Mouse (Mus musculus): Measurements from ENCODE around the gene Adm2. TPM values are rescaled to one million over a fixed set of nuclear protein-coding genes. Genes with fewer than 3 reads are reported as not detected.

The Adm2 gene
- total and polyA plus RNA-seq, 2 experiments from 2014 or later, result not detected

DNA sequence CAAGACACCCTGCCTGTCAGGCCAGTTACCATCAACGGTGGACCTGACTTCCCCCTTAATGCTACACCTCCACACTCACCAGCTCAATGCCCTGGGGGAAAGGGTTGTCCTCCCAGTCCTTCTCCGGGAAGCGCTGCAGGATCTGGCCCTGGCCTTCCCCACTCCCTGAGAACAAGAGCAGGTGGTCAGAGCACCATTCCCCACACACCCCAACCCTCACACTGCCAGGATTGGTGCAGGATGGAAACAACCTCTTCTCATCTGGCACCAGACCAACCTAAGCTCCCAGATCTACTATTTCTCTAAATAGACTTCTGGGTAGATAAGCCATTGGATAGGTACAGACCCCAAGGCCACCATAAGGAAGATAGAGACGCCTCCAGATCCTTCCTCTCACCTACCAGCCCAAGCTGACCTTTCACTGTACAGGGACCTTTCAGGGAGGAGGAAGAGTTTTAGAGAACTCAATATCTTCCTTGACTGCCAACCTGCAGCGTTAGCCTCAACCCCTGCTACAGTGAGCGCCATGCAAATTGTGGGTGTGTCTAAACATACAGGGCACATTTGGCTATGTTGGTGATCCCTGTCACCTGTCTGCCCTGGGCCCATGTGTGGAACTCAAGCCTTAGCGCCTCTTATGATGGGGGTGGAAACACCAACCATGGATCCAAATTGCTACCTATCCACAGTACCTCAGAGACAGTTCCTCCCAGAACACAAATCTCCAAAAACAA lies 13.9 kb upstream of the Adm2 start:
- Histone ChIP-seq H3K9me3 (ENCODE audit: low read length) (no peaks in the 10 kb centered on the region), H3K4me2 (ENCODE audit: low read depth) (no peak overlapping the region), H3K27me3 (ENCODE audit: insufficient read depth, low read length) (no peaks in the 10 kb centered on the region), H3K4me3 (ENCODE audit: low read depth, low read length) (no peak overlapping the region), H3K9ac (no peak overlapping the region), H3K4me1 (ENCODE audit: insufficient read depth) (peaks cover 3% of the 10 kb centered on the region), H3K36me3 (ENCODE audit: insufficient read depth) (peaks cover 37% of the 10 kb centered on the region), H3K27ac (ENCODE audit: low read depth, low read length) (no peak overlapping the region)
- TF ChIP-seq CTCF (IDR thresholded peaks at IDR 0.05; ENCODE audit: low read depth), result no peak
- DNase-seq (no peak), ATAC-seq (no peak)
- 96% methylated on average over 7 of the region's 7 CpGs for WGBS

DNA sequence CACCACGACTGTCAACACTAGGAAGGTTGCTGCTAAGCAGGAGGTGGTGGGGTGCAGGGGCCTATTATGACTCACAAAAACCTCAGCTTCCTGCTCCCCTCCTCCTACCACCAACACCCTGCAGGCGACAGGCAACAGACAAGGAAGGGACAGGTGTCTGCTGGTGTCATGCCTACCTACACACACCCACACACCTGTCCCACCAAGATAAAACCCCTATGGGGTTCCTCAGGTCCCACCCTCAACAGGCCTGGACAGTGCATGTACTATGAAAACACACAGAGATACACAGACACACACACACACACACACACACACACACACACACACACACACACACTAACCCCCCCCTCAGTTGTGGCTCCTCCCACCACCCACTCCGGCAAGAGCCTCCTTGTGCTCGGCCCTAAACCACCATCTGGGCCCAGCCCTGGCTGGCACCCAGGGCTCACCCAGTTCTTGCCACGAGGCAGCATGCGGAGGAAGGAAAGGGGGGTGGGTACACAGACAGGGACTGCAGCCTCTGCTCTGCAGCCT lies 12.5 kb upstream of the Adm2 start:
- peak; percentile 36 for DNase-seq
- Histone ChIP-seq H3K27me3 (ENCODE audit: insufficient read depth, low read length) (no peaks in the 10 kb centered on the region), H3K9me3 (ENCODE audit: low read length) (no peaks in the 10 kb centered on the region), H3K27ac (ENCODE audit: low read depth, low read length) (no peak overlapping the region), H3K4me1 (ENCODE audit: insufficient read depth) (peaks cover 11% of the 10 kb centered on the region), H3K9ac (no peak overlapping the region), H3K36me3 (ENCODE audit: insufficient read depth) (peaks cover 22% of the 10 kb centered on the region), H3K4me3 (ENCODE audit: low read depth, low read length) (no peak overlapping the region), H3K4me2 (ENCODE audit: low read depth) (no peak overlapping the region)
- no peak for TF ChIP-seq CTCF (IDR thresholded peaks at IDR 0.05; ENCODE audit: low read depth)
- WGBS, result 40% methylated on average over 6 of the region's 6 CpGs
- peak; percentile 2; the same call in 1 of the 2 replicates for ATAC-seq

GRCm38 (mm10) chr15:89313359-89313758 lies 9.2 kb upstream of the Adm2 start:
- Histone ChIP-seq H3K4me2 (ENCODE audit: low read depth) (peak overlapping the region; percentile 68), H3K4me3 (ENCODE audit: low read depth, low read length) (no peak overlapping the region; the same call in 1 of the 2 replicates), H3K27ac (ENCODE audit: low read depth, low read length) (no peak overlapping the region), H3K27me3 (ENCODE audit: insufficient read depth, low read length) (no peaks in the 10 kb centered on the region), H3K9ac (0 out of 2 replicates have a peak overlapping the region, but pooled peaks have one; percentile 10), H3K4me1 (ENCODE audit: insufficient read depth) (peaks cover 11% of the 10 kb centered on the region), H3K36me3 (ENCODE audit: insufficient read depth) (no peaks in the 10 kb centered on the region), H3K9me3 (ENCODE audit: low read length) (no peaks in the 10 kb centered on the region)
- TF ChIP-seq CTCF (IDR thresholded peaks at IDR 0.05; ENCODE audit: low read depth), result no peak
- WGBS, result 76% methylated on average over 4 of the region's 4 CpGs
- DNase-seq (no peak), ATAC-seq (no peak)

DNA sequence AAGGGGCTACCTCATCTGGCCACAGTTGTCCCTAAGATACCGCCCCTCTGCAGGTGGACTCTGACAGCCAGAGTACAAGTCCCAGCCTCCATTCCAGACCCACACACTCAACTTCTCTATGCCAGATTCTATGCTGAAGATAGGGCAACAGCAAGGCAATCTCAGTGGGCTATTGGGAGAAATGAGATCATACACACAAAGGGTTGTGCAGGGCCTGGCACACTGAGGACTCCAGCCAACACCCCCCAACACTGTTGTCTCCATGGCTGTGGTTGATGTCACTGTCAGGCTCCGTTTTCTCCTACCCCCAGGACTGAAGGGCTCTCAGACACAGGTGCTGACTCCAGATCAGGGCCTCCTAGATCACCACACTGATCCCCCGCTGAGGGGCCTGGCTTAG lies 8.4 kb upstream of the Adm2 start:
- H3K27ac ChIP-seq (ENCODE audit: low read depth, low read length), result no peak overlapping the region
- peak overlapping the region; percentile 84 for H3K9ac ChIP-seq
- peak overlapping the region; percentile 68 for H3K4me2 ChIP-seq (ENCODE audit: low read depth)
- WGBS, result 30% methylated on average over 3 of the region's 3 CpGs
- H3K36me3 ChIP-seq (ENCODE audit: insufficient read depth), result no peaks in the 10 kb centered on the region
- H3K4me1 ChIP-seq (ENCODE audit: insufficient read depth), result peaks cover 11% of the 10 kb centered on the region
- H3K27me3 ChIP-seq (ENCODE audit: insufficient read depth, low read length), result no peaks in the 10 kb centered on the region
- no peaks in the 10 kb centered on the region for H3K9me3 ChIP-seq (ENCODE audit: low read length)
- no peak for DNase-seq
- peak overlapping the region; percentile 87 for H3K4me3 ChIP-seq (ENCODE audit: low read depth, low read length)
- no peak for ATAC-seq
- no peak for TF ChIP-seq CTCF (IDR thresholded peaks at IDR 0.05; ENCODE audit: low read depth)

- TF ChIP-seq CTCF (IDR thresholded peaks at IDR 0.05; ENCODE audit: low read depth), result peak; percentile 33
- DNase-seq, result peak; percentile 55
- Histone ChIP-seq H3K9ac (peak overlapping the region; percentile 84), H3K4me2 (ENCODE audit: low read depth) (peak overlapping the region; percentile 68), H3K4me1 (ENCODE audit: insufficient read depth) (peaks cover 11% of the 10 kb centered on the region), H3K9me3 (ENCODE audit: low read length) (no peaks in the 10 kb centered on the region), H3K27me3 (ENCODE audit: insufficient read depth, low read length) (no peaks in the 10 kb centered on the region), H3K36me3 (ENCODE audit: insufficient read depth) (no peaks in the 10 kb centered on the region), H3K27ac (ENCODE audit: low read depth, low read length) (peak overlapping the region; percentile 62), H3K4me3 (ENCODE audit: low read depth, low read length) (peak overlapping the region; percentile 87)
- under 1% methylated on average over 58 of the region's 58 CpGs for WGBS
- ATAC-seq, result peak; percentile 53
Measured at GRCm38 (mm10) chr15:89314511-89315189, 7.9 kb upstream of the Adm2 start.

GRCm38 (mm10) chr15:89315190-89315731 lies 7.3 kb upstream of the Adm2 start, which contains the start of gene Sbf1:
TSS of gene Sbf1 (minus strand) at chr15:89315311.
- Histone ChIP-seq H3K4me2 (ENCODE audit: low read depth) (peak within 1 kb of the TSS; percentile 68), H3K27ac (ENCODE audit: low read depth, low read length) (peak within 1 kb of the TSS; percentile 62), H3K4me1 (ENCODE audit: insufficient read depth) (peaks cover 11% of the 10 kb centered on the region), H3K27me3 (ENCODE audit: insufficient read depth, low read length) (no peaks in the 10 kb centered on the region), H3K9me3 (ENCODE audit: low read length) (no peaks in the 10 kb centered on the region), H3K9ac (peak within 1 kb of the TSS; percentile 84), H3K36me3 (ENCODE audit: insufficient read depth) (no peaks in the 10 kb centered on the region), H3K4me3 (ENCODE audit: low read depth, low read length) (peak within 1 kb of the TSS; percentile 87)
- ATAC-seq (peak; percentile 100), DNase-seq (peak; percentile 96)
- TF ChIP-seq CTCF (IDR thresholded peaks at IDR 0.05; ENCODE audit: low read depth), result no peak
- WGBS, result 3% methylated on average over 37 of the region's 37 CpGs

Measured in forebrain, postnatal 0 days (tissue).